Mouse (Mus musculus): ENCODE measurements at regions not wholly inside any gene's neighbourhood (a gene's known extent, or its start where the extent isn't known, plus 50 kb on each side); places are given as distances from the start of the nearest gene placed in this dataset.

DNA sequence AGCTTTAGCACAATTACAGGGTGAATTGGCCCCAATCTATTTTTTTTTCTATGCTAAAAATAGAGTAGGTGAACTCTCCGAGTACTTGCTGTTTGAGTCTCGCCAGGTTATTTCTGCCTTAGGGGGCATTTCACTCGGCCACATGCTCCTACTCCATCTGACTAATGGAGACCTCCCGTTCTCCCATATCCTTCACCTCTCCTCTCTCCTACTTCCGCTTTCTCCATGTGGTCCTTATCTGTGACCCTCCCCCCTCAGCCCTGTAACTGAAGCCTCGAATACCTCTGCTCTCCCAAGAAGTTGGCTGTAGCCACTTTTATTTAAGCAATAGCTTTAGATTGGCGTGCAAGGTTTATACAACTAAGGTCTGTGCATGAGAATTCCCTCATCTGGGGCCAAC lies 111.1 kb upstream of the Gm3448 start:
- Histone ChIP-seq H3K27ac (no peak overlapping the region), H3K4me1 (replicated peaks; ENCODE audit: control insufficient read depth in 2 of 2, insufficient read depth in 2 of 2, low read length in 1 of 2) (peaks cover 0 to 12% of the 10 kb centered on the region in 2 experiments; a peak in 2 of 4 replicates), H3K4me3 (ENCODE audit: insufficient read depth in 1 of 2, low read depth in 2 of 2, low read length in 2 of 2) (no peak overlapping the region), H3K9ac (replicated peaks) (no peak overlapping the region), H3K27me3 (ENCODE audit: control insufficient read depth, insufficient read depth, low read length) (no peaks in the 10 kb centered on the region), H3K9me3 (ENCODE audit: control insufficient read depth, low read length) (no peaks in the 10 kb centered on the region), H3K4me2 (ENCODE audit: low read depth) (no peak overlapping the region), H3K36me3 (replicated peaks; ENCODE audit: control insufficient read depth, insufficient read depth, low read depth) (no peaks in the 10 kb centered on the region)
- ATAC-seq (ENCODE audit: insufficient read depth) (no peak), DNase-seq (ENCODE audit: low read depth in 3 of 3, low spot score in 3 of 3) (no peak)
- TF ChIP-seq EP300 (IDR thresholded peaks at IDR 0.05; ENCODE audit: low read depth), result no peak
- TF ChIP-seq CTCF (IDR thresholded peaks at IDR 0.05; ENCODE audit: low read depth), result no peak
- 30% methylated on average over 7 of the region's 7 CpGs for WGBS (ENCODE audit: insufficient replicate concordance)

DNA sequence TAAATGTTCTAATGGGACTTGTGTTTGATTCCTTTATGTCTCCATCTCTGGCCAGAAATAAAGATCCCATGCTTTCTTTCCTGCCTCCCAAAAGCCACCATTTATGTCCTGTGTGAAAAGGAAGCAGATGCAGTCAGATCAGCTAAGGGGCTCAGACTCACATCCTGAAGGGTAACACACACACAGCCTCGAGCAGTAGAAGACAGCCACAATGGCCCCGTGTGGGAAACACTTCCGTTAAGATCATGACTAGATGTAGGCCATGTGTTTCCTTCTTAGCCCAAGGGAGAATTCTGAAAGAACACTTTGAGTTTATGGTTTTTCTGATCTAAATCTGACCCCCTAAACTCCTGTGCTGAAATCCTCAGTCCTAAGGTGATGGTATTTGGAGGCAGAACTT lies 110.4 kb upstream of the Gm3448 start:
- H3K4me2 ChIP-seq (ENCODE audit: low read depth), result no peak overlapping the region
- no peaks in the 10 kb centered on the region for H3K27me3 ChIP-seq (ENCODE audit: control insufficient read depth, insufficient read depth, low read length)
- WGBS (ENCODE audit: insufficient replicate concordance), result 17% methylated on average over 3 of the region's 3 CpGs
- ATAC-seq (ENCODE audit: insufficient read depth), result no peak
- peaks cover 0 to 12% of the 10 kb centered on the region in 2 experiments; a peak in 2 of 4 replicates for H3K4me1 ChIP-seq (replicated peaks; ENCODE audit: control insufficient read depth in 2 of 2, insufficient read depth in 2 of 2, low read length in 1 of 2)
- H3K9ac ChIP-seq (replicated peaks), result no peak overlapping the region
- no peak for DNase-seq (ENCODE audit: low read depth in 3 of 3, low spot score in 3 of 3)
- no peak for TF ChIP-seq CTCF (IDR thresholded peaks at IDR 0.05; ENCODE audit: low read depth)
- no peak for TF ChIP-seq EP300 (IDR thresholded peaks at IDR 0.05; ENCODE audit: low read depth)
- no peak overlapping the region for H3K4me3 ChIP-seq (ENCODE audit: insufficient read depth in 1 of 2, low read depth in 2 of 2, low read length in 2 of 2)
- H3K36me3 ChIP-seq (replicated peaks; ENCODE audit: control insufficient read depth, insufficient read depth, low read depth), result no peaks in the 10 kb centered on the region
- no peaks in the 10 kb centered on the region for H3K9me3 ChIP-seq (ENCODE audit: control insufficient read depth, low read length)
- H3K27ac ChIP-seq, result no peak overlapping the region

DNA sequence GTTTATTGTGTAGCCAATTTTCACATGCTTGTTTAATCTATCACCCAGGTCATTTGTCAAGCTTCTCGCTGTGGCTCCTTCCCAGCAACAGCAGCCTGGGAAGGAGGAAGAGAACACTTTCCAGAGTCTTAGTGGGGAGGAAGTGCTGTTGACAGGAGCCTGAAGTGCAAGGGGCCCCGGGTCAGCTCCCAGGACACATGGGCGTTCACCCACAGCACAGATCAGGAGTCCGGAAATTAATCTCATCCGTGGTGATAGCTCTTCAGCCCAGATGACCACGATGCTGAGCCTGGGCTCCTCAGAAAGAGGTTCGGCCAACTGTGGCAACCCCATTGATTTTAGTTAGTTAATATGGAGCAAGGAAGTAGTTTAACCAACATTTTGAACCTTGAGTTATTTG lies 105.3 kb upstream of the Gm3448 start:
- Histone ChIP-seq H3K4me1 (replicated peaks; ENCODE audit: control insufficient read depth in 2 of 2, insufficient read depth in 2 of 2, low read length in 1 of 2) (peaks cover 0 to 4% of the 10 kb centered on the region in 2 experiments; a peak in 1 of 4 replicates), H3K27me3 (ENCODE audit: control insufficient read depth, insufficient read depth, low read length) (no peaks in the 10 kb centered on the region), H3K4me3 (ENCODE audit: insufficient read depth in 1 of 2, low read depth in 2 of 2, low read length in 2 of 2) (no peak overlapping the region), H3K4me2 (ENCODE audit: low read depth) (no peak overlapping the region), H3K27ac (no peak overlapping the region), H3K9ac (replicated peaks) (no peak overlapping the region), H3K9me3 (ENCODE audit: control insufficient read depth, low read length) (no peaks in the 10 kb centered on the region), H3K36me3 (replicated peaks; ENCODE audit: control insufficient read depth, insufficient read depth, low read depth) (no peaks in the 10 kb centered on the region)
- ATAC-seq (ENCODE audit: insufficient read depth), result no peak
- WGBS (ENCODE audit: insufficient replicate concordance), result 14% methylated on average over 7 of the region's 7 CpGs
- DNase-seq (ENCODE audit: low read depth in 3 of 3, low spot score in 3 of 3), result no peak
- no peak for TF ChIP-seq EP300 (IDR thresholded peaks at IDR 0.05; ENCODE audit: low read depth)
- TF ChIP-seq CTCF (IDR thresholded peaks at IDR 0.05; ENCODE audit: low read depth), result no peak

DNA sequence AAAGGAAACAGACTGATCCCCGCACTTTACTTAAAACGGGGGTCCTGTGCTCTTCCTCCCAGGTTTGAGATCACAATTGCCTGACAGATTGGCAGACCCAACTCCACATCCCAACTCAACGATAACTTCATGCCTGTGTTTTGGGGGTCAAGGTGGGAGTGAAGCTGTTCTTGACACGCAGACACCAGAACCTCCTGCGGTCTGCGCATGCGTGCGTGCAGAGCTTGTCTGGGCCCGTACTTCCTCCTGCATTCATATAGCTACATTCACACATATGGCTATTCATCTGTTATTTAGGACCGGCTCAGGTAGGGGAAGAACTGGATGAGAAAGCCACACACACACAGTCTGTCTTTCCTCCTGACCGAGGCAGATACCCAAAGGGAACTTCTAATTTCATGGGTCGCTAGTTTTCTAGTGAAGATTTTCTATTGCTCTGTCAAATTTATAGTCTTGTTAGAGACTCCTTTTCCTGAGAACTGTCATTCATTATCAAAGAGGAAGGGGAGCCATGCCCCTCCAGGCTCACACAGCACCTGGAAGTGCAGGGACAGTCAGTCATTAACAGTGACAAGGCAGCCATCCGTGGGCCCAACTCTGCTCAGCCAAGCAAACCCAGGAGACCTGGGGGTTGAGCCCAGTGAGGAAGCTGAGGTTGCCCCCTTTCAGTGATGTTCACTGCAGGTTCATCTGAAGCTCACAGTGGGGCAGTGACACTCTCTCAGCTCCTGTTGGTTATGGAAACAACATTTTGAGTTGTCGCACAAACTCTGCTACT lies 104.0 kb upstream of the Gm3448 start:
- no peak overlapping the region for H3K9ac ChIP-seq (replicated peaks)
- H3K36me3 ChIP-seq (replicated peaks; ENCODE audit: control insufficient read depth, insufficient read depth, low read depth), result no peaks in the 10 kb centered on the region
- no peak overlapping the region for H3K4me2 ChIP-seq (ENCODE audit: low read depth)
- H3K9me3 ChIP-seq (ENCODE audit: control insufficient read depth, low read length), result no peaks in the 10 kb centered on the region
- 67% methylated on average over 14 of the region's 14 CpGs for WGBS (ENCODE audit: insufficient replicate concordance)
- no peak overlapping the region for H3K4me3 ChIP-seq (ENCODE audit: insufficient read depth in 1 of 2, low read depth in 2 of 2, low read length in 2 of 2)
- DNase-seq (ENCODE audit: low read depth in 3 of 3, low spot score in 3 of 3), result no peak
- TF ChIP-seq EP300 (IDR thresholded peaks at IDR 0.05; ENCODE audit: low read depth) (no peak), CTCF (IDR thresholded peaks at IDR 0.05; ENCODE audit: low read depth) (no peak)
- no peak overlapping the region for H3K27ac ChIP-seq
- peaks cover 0 to 4% of the 10 kb centered on the region in 2 experiments; a peak in 1 of 4 replicates for H3K4me1 ChIP-seq (replicated peaks; ENCODE audit: control insufficient read depth in 2 of 2, insufficient read depth in 2 of 2, low read length in 1 of 2)
- ATAC-seq (ENCODE audit: insufficient read depth), result no peak
- no peaks in the 10 kb centered on the region for H3K27me3 ChIP-seq (ENCODE audit: control insufficient read depth, insufficient read depth, low read length)

DNA sequence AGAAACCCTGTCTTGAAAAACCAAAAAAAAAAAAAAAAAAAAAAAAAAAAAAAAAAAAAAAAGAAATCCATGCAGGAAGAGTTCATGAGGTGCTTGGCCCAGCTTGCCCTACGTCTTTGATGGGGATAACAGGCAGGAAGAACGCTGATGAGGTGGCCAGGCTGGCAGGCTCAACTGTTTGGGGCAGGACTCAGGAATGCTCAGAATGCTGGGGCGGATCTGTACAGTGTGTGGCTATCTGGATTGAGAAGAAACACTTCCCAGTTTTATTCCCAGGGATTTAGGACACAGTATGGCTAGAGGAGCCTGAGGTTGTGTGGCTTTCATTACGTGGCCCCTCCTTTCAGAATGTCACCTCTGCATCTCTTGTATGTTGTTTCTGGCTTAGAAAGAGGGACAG lies 99.1 kb upstream of the Gm3448 start:
- DNase-seq (ENCODE audit: low read depth in 3 of 3, low spot score in 3 of 3) (no peak), ATAC-seq (ENCODE audit: insufficient read depth) (no peak)
- H3K9ac ChIP-seq (replicated peaks), result no peak overlapping the region
- H3K4me2 ChIP-seq (ENCODE audit: low read depth), result no peak overlapping the region
- no peaks in the 10 kb centered on the region for H3K4me1 ChIP-seq (replicated peaks; ENCODE audit: control insufficient read depth in 2 of 2, insufficient read depth in 2 of 2, low read length in 1 of 2)
- no peak overlapping the region for H3K27ac ChIP-seq
- H3K27me3 ChIP-seq (ENCODE audit: control insufficient read depth, insufficient read depth, low read length), result no peaks in the 10 kb centered on the region
- no peak overlapping the region for H3K4me3 ChIP-seq (ENCODE audit: insufficient read depth in 1 of 2, low read depth in 2 of 2, low read length in 2 of 2)
- no peaks in the 10 kb centered on the region for H3K9me3 ChIP-seq (ENCODE audit: control insufficient read depth, low read length)
- 51% methylated on average over 4 of the region's 4 CpGs for WGBS (ENCODE audit: insufficient replicate concordance)
- H3K36me3 ChIP-seq (replicated peaks; ENCODE audit: control insufficient read depth, insufficient read depth, low read depth), result no peaks in the 10 kb centered on the region
- TF ChIP-seq CTCF (IDR thresholded peaks at IDR 0.05; ENCODE audit: low read depth), result no peak
- TF ChIP-seq EP300 (IDR thresholded peaks at IDR 0.05; ENCODE audit: low read depth), result no peak

Data from liver, embryonic 14.5 days (tissue).